Mouse (Mus musculus) kidney, postnatal 36 days (tissue): ENCODE data around the gene Plekhd1.

Experiments used
- DNase-seq, 2 experiments: peaks; one replicate each; pipeline ENCODE4 v3.0.0; 2021 to 2022; ENCODE audit warnings: mixed read lengths in 2 of 2

The Plekhd1 gene

DNA sequence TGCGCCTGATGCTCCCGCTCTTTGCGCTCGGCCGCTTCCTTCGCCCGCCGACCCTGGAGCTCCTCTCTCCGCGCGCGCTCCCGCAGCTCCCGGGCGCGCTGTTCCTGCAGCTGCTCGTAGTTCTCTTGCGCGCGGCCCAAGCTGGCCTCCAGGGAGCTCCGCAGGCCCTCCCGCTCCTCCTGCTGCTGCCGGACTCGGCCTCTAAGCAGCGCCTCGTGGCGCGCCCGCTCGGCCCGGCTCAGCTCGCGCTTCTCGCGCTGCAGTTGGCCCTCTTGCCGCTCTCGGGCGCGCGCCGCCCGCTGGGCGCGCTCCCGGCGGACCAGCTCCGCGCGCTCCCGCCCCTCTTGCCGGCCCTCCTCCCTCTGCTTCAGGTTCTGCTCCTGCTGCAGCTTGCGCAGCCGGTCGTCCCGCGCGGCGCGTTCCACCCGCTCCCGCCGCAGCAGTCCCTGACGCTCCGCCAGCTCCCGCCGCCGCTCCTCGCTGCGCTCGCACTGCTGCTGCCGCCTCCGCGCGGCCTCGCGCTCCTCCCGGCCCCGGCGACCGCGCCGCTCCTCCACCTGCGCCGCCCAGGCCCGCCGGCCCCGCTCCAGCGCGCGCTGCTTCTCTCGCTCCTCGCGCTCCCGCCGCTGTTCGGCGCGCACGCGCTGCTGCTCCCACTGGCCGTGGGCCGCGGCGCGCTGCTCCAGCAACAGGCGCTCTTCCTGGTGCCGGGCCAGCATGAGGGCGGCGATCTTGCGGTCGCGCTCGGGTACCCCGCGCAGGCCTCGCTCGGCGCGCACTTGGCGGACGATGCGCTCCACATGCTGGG is 65.6 kb downstream of the Plekhd1 start:
- DNase-seq = peak; percentile 76 to 88

DNA sequence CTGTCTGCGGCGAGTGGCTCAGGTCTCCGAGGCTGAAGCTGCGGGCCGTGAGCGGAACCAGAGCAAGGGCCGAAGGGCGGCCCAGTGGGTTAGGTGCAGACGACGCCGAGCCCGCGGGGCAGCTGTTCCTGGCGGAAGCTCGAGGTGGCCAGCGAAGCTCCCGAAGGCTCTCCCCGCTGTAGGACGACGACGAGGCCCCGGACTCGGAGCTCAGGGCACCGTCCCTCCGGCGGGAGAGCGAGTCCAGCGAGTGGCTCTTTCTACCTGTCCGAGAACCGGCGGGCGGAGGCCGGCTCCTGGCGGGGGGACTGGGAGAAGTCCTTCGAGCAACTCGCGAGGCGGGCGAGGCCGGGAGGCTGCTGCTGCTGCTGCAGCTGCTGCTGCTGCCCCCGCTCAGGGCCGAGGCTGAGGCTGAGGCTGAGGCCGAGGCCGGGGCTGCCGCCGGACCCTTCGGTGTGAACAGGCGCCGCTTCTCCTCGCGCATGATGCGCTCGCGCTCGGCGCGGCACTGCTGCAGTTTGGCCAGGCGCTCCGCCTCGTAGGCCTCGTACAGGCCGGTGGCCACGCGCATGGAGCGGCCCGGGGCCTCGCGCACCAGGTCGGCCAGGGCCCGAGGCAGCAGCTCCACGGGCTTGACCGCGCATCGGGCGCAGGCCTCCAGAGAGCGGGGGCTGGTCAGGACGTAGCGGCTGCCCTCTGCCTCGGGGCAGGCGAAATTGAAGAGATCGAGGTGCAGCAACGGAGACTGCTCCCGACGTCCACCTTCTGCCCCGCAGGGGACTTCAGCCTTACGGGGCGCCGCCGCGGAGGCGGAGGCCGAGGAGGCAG is 66.4 kb downstream of the Plekhd1 start:
- peak in 1 of 2 experiments; percentile 34 for DNase-seq

DNA sequence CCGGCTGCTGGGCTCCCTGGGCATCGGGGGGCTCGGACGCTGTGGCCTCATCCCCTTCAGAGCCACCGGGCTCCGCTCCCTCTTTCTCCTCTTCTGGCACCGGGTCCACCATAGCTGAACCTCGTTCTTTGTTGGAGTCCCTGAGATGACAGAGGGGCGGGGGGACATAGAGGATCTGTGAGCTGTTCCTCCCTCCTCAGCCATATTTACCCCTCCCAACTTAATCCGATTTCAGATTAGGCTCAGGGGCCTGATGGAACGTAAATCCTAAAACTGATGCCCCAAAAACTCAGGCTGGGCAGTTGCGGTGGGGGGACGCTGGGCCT is 67.0 kb downstream of the Plekhd1 start:
- no peak for DNase-seq

DNA sequence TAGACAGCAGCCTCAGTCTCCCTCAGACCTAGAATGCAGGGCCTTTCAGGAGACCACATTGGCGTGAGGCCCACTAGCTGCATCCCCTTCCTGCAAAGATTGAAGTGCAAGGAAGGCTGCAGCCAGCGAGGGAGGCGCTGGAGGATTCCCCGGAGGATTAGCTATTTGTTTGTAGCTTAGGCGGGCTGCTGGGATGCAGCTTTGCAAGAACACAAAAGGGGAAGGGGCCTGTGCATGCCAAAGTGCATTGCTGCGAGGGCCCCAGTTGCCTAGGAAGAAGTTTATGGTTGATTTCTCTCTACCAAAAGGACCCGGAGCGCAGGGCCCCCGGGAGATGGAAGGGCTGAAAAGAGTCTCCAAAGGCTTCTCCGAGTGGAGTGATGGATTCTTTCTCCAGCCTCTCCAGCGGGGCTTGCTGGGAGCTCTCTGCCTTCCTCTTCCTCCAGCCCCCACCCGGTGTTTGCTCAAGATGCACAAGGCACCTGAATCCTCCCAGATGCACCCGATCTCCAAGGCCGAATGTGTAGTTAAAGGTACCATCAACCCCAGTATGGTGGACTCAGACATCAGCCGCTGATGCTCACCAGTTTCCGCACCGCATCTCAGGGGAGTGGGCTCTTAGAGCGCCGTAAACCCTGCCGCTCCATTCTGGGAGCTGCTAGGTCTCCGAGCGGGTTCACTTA is 67.5 kb downstream of the Plekhd1 start:
- DNase-seq = peak in 1 of 2 experiments; percentile 10

DNA sequence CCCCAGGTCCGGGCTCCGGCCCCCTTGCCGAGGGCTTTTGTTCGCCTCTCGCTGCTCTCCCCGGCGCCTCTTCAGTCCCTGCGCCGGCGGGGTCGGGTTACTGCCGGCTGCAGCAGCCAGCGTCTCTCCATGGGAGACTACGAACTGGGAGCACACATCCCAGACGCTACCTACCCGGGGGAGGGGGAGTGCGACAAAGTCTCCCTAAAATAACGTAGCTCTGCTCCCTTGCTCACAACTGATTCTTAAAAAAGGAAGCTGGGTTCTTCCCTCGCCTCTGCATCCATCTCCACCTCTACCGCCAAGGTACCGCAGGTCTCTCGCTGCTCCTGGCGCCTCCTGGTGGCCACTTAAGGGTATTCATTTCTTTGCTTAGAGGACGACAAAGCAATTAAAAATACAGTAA is 68.0 kb downstream of the Plekhd1 start, which contains the start of gene Ccdc177:
Gene Ccdc177 (minus strand): TSS at position 292 of the 406 bp plus-strand sequence.
- peak; percentile 76 to 90 for DNase-seq

DNA sequence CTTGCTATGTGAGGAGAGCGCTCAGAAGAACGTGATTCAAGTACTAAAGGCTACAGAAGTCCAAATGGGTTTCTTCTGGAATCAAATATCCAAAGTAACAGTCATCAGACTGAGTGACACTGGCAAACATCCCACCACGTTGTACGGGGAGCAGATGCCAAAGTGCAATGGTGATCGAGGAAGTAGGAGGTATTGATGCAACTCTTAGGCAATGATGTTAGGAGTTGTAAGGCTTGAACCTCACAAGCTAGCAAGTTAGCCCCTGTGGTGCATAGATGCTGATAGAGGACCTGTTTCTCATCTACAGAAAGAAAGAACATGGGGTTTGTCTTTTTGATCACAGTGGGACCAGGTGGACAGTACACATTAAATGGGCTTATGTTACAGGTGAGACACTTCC is 70.6 kb downstream of the Plekhd1 start:
- no peak for DNase-seq

DNA sequence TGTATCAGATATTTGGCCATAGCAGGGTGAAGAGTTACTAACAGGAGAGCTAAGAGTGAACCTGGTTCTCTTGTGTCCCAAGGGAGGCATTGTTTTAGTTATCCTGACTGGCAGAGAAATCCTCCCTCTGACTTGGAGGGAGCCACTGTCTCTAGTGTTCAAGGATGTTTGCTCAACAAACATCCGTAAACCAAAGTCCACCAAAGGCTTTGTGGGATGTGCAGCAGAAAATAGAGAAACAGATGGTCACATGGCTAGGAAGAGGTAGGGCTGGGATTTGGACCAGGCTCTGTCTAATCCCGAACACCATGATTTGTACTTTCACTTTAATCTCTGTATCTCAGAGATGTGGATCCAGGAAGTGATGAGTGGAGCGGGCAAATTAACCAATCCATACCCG is 71.7 kb downstream of the Plekhd1 start:
- no peak for DNase-seq

DNA sequence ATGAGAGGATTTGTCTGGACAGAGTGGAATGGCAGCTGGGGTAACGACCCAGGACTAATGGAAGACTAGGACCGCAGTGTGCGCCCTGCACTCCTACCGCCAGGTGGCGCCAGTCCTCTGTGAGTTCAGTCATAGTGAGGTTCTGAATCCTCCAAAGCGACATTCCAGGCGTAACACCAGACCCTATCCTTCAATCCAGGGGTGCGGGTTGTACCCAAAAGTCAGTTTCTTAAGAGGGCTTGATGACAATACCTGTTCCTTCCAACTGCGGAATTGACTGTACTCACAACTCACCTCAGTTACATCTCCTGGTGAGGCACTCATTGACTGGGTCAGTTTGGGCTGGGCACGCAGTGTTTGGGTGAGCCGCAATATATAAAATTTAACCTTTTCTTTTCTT is 77.3 kb downstream of the Plekhd1 start:
- peak; percentile 79 to 90 for DNase-seq
